Mouse (Mus musculus) left cerebral cortex, adult 9 months (tissue): ENCODE data around the gene Olfr322.
A peak's percentile ranks its signal among the peaks of the same experiment; 100 is the strongest.
"Not testable (repeated sequence)": the region's sequence is repeated elsewhere in the genome, so short reads cannot be mapped to it uniquely, and the experiment has no call there.

Experiments used
- DNase-seq, 2 experiments: peaks; one replicate each; pipeline ENCODE4 v3.0.0; 2022; ENCODE audit warnings: low spot score in 2 of 2

Gene Olfr322

DNA sequence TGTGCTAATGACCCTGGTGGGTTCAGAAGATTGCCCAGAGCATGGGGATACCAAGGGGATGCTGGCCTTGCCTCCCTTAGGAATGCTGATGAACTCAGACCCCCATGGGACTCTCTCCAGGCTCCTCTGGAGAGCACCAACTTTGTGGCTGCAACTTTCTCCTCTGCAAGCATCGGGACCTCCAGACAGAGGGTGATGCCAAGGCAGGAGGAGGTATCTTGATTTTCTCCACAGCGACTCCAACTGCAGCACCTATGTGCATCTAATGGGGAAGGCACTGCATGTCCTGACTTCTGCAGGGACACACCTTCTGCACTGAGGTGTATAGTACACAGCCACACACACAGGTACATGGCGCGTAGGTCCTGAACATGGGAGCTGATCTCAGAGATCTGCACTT lies at the start of gene Olfr322:
Olfr322 (plus strand) TSS at position 187 of the 400 bp plus-strand sequence.
- no peak for DNase-seq

DNA sequence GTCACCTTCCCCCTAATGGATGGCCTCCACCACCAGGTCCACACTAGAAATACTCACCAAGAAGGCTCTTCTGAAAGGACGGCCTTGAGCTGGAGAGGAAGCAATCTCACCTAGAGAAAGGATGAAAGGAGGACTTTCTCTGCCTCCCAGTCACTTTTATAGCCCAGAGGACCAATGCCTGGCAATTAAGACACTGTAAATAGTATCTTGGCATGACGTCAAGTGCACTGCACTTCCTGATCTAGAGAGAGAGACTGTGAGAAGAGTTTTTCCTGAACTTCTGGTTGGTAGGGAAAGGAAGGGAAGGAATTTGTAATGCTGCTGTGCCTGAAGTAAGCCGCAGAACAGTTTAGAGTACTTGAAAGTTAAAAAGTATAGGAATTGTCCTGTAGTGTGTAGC lies 45.2 kb upstream of the Olfr322 start:
- no peak for DNase-seq

DNA sequence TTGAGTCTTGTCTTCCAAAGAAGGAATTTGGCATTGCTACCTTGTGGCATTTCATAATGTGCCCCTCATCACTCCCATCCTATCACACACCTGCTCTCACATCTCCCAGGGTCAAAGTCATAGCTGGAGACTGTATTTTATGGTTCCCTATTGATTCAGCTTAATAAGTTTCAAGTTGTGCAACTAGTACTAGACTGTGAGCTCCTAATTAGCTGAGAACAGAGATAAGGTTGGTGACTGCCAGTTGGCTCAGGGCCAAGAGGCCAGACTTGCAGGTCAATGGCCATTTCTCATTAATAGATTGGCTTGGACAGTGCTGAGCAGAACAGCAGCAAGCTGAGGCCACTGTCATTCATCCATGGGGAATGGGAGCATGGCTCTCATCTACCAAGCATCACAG lies 44.1 kb upstream of the Olfr322 start:
- DNase-seq, result no peak

DNA sequence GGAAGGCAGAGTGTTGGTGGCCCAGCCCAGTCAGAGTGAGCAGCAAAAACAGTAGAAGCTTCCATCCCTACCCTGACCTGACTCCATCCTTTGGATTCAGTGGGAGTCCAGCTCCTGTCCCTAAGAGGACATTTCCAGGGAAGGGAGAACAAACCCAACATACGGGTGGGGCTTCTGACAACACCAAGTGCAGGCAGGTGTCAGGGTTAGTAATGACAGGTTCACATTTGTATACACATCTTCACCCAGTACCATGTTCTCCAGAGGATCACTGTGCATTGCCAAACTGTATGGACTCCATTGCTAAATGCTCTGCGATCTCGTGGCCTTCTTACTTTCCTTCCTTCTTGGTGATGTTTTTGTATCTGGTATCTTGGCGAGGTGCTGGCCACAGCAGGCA lies 42.6 kb upstream of the Olfr322 start, which contains the start of gene 2210407C18Rik:
2210407C18Rik (minus strand) TSS at position 101 of the 400 bp plus-strand sequence.
- no peak for DNase-seq

DNA sequence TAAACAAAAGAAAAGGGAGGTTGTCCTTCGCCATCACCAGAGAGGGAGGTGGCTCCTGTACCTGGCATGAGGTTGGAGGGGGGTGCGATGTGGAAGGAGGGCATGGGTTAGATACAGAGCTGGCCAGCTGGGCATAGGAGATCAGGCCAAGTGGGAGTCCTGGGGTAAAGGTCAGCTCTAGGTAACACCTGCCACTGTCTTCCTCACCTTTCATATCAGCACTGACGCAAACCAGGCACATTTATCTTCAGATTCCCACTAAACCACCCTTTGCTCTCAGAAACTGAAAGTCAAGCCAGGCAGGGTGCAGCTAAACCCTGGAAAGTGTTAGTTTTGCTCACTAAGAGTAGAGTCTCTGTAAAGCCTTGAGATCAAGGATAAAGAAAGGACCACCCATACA lies 40.2 kb upstream of the Olfr322 start:
- DNase-seq, result no peak

DNA sequence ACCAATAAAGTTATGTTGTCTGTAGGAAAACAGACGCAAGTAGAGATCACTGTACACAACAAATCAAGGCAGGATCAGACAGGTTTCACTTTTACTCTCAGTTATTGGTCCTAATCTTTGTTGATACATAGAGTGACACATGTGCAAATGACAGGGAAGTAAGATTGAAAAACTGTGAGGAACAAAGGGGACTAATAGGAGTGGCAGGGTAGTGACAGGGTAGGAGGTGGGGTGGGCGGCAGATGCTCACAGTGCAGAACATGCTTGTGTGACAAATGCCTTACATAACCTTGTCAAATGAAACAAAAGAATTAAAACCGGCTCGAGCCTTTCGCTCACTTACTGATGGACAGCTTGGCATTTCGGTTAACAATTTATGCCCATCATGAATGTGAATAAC lies 39.8 kb upstream of the Olfr322 start:
- peak in 1 of 2 experiments; percentile 23 for DNase-seq

DNA sequence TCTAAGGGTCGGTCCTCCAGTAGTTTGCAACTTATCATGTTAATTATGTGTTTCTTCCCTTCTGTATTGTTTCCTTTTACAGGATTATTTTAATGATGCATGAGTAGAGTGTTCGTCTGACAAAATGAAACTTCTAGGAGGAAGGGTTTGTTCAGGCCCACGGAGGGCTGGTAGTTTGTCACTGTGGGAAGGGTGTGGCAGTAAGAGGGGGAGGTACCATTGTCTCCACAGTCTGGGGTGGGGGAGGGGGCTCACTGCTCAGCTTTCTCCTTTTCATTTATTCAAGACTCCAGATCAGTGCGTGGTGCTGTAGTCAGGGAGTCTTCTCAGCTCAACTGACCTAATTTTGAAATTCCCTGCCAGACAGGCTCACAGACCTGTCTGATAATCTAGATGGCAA lies 32.4 kb upstream of the Olfr322 start:
- no peak for DNase-seq

DNA sequence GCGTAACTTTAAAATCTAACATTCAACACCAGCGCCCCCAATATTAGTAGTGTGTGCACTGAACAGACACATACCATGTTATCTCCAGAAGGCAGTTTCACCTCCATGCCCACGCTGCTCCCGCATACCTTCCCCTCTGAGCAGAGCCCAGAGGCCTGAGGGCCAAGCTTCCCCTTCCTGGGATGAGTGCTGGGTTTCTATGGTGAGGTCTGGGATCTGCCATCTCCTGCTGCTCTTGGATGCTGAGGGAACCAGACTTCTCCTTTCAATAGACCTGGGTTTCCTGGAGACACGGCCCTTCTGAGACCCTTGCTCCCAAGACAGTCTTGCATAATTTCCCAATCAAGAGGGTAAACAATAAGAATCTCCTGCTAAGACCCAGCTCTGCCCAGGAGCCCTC lies 28.2 kb upstream of the Olfr322 start, which contains the start of gene Olfr323:
Olfr323 (minus strand) TSS at position 101 of the 400 bp plus-strand sequence.
- no peak for DNase-seq

DNA sequence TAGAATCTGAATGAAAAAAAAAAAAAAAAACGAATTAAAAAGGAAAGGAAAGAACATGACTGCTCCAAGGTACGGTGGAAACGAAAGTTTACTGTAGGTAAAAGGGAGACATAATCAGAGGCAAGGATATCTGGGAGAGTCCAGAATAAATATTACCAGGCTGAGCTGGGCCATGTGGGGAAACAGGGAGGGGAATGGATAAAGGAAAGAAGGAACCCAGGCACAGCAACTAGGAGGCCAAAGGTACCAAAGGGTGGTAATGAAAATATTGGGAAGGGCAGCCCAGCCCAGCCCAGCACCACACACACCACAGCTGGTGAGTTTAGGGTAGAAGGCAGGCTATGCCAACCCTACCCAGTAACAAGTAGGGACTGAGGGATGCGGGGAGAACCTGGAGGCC lies 23.7 kb upstream of the Olfr322 start:
- no peak for DNase-seq

DNA sequence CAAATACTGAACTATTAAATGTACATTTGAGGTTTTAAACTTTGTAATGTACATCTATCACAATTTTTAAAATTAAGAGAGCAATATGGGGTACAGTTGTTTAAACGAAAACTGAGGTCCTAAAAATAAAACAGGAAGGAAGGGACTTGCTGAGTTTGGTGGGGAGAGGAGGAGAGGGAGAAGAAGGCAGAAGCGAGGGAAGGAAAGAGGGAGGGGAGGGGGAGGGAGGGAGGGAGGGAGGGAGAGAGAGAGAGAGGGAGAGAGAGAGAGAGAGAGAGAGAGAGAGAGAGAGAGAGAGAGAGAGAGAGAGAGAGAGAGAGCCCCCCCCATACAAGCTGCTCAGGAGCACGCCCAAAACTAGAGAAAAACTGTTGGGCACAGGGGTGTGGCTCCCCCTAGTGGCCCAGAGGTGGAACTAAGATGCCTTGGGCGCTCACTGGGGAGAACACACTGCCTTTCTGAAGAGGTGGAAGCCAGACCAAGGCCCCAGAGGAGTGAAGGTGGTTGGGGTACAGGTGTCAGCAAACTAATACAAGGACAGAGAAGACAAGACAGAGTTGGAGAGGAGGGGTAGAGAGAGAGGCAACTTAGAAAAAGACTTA lies 22.1 kb upstream of the Olfr322 start:
- peak in 1 of 2 experiments; percentile 32 for DNase-seq

DNA sequence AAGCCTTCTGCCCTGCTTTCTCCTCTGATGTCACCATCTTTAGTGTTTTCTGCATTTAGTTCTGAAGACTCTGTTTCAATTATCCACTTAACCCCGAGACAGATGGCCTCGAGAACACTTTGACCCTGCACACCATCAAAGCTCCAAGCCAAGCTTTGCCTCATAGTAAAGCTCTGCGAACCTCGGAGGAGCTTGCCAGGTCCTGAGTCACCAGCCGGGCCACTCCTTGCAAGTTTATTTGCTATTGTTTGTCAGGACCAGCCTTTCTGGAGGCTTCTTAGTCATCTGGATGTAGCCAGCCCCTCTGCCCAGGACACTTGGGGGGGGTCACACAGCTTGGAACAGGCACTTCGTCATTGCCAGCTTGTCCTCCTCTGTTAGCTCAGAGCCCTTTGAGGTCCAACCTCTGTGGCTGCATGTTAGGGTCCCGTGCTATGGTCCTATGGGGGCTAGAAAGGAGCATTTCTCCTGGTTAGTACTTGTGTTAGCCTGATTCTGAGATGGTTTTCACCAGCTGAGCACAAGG lies 20.3 kb upstream of the Olfr322 start:
- no peak for DNase-seq

DNA sequence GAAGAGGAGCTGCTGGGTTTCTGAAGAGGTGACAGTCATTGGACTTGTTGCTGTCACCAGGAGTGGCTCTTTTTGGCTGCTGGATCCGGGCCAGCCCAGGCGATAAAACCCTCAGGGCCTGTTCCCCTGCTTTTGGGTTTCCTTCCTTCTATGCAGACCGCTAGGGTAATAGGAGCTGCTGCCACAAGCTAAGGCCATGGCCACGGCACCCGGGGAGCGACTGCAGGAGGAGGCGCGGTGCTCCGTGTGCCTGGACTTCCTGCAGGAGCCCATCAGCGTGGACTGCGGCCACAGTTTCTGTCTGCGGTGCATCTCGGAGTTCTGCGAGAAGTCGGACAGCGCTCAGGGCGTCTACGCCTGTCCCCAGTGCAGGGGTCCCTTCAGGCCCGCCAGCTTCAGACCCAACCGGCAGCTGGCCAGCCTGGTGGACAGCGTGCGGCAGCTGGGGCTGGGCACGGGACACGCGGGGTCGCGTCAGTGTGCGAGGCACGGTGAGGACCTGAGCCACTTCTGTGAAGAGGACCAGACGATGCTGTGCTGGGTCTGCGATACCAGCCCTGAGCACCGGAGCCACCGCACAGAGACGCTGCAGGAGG lies 18.2 kb upstream of the Olfr322 start, which contains the start of gene Trim58:
Trim58 (plus strand) TSS at position 194 of the 596 bp plus-strand sequence.
- no peak for DNase-seq

DNA sequence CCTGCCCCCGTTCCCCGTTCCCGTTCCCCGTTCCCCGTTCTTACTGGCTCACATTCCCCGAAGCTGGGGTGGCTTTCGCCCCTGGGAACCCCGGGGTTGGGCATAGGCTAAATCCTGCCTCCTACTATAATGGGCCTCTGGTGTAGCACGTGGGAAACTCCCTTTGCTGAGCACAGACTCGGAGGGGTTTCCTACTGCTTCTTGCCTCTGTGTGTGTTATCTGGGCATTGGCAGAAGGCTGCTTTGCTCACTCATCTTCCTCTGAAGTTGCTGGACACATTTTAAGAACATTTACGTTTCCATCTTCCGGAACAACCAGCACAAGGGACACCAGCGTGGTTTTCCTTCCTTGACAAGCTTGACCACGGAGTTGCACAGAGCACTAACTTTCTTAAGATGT lies 17.5 kb upstream of the Olfr322 start:
- no peak for DNase-seq

DNA sequence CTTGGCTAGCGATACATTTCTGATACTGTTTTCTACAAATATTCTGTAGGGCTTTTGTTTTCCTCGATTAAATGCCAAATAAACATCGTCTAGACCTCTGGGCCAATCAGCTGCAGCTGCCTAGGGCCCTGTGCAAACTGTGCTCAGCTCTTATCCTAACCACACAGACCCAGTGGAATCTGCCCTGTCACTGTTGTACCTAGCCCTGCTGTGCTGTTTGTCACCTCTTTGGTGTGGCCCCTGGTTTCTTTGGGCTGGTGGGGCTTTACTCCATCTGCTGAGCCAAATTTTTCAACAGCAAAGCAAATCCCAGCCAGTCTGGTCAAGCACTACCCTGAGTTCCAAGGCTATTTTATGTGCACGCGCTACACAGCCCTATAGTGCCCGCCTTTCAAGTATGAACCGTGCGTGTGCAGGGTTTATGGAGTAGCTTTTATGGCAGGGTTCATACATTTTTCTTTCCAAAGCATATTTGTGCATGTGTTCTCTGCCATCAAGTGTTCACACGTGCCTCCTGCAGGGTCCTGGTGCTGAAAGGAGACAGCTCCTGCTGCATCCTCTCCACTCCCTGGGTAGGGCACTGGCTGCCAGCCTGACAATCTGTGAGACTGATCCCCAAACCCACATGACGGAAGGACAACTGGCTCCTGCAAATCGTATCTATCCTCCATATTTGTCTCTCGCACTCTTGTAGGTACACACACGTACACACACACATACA lies 16.8 kb upstream of the Olfr322 start:
- no peak for DNase-seq

DNA sequence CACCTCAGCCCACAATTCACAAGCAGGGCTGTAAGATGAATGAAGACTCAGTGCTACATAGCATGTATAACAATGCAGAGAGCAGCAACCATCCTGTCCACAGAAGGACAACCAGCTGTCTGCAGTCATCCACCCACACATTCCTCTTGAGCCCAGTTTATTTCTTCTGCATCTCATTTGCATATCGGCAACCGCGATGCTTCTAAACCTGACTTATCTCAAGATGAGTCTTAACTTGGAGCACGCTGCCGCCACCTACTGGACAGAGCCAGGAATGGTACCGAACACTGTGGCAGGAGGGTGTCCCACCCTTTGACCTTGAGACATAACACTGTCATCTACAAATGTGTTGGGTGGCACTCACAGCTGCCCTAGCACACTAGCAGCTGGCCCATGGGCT lies 15.2 kb upstream of the Olfr322 start:
- peak in 1 of 2 experiments; percentile 32 for DNase-seq

DNA sequence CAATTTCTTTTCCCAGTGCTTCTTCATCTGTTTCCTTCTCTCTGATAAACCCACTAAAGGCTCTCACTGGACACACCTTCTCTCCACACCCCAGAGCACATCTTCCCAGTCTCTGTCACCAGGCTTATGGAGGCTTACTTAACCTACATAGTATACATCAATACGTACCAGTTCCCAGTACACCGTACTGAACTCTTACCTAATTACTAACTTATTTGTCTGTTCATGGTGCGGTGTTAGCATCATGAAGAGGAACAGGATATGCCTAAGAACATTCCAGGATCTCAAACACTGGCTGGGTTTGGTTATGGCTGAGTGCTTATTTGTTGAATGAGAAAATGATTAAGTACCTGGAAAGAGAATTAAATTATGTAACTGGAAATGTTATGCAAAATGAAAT lies 3.4 kb upstream of the Olfr322 start:
- DNase-seq, result no peak

DNA sequence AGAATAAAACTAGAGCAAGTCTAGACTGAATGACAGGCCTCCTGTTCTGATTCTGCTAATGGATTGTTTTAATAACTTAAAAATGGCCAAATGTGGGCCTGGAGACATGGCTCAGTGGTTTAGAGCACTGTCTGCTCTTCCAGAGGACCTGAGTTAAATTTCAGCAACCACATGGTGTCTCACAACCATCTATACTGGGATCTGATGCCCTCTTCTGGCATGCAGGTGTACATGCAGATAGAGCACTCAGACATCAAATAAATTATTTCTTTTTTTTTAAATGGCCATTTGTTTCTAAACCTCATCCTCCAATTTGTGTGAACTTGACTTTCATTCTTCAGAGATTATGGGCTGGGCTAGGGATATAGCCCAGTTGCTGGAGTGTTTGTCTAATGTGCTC lies 10.7 kb downstream of the Olfr322 start:
- DNase-seq, result no peak

DNA sequence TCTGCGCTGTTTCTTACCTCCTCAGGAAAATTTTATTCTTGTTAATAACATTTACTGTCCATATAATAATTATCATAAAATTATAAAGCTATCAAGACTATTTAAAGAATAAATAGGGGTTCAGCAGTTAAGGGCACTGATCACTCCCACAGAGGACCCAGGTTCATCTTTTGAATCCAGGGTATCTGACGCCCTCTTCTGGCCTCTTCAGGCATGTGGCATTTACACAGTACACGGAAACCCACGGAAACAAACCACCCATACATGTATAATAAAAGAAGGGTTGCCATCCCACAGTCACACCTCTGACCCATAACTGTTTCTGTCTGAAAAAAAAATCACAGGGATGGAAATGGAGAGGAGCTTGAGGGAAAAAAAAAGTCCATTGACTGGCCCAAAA lies 13.2 kb downstream of the Olfr322 start:
- DNase-seq, result no peak

DNA sequence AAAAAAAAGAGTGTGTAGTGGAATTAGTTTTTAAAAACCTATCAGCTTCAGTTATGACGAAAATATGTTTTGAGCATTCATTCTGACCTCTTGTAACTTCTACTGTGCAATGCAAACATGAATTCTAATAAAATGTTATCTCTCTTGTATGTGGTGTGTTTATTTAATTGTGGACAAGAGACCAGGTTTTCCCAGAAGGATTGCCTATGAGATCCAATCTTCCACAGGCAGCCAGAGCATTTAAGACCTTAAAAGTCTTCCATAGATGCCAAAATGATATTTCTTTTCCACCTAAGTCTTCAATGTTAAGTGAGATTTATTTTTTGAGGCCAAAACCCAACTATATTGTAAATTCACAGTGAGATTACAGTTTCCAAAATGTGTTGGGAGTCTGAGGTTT lies 22.2 kb downstream of the Olfr322 start, which contains the start of gene Olfr320:
Olfr320 (plus strand) TSS at position 301 of the 400 bp plus-strand sequence.
- no peak for DNase-seq

DNA sequence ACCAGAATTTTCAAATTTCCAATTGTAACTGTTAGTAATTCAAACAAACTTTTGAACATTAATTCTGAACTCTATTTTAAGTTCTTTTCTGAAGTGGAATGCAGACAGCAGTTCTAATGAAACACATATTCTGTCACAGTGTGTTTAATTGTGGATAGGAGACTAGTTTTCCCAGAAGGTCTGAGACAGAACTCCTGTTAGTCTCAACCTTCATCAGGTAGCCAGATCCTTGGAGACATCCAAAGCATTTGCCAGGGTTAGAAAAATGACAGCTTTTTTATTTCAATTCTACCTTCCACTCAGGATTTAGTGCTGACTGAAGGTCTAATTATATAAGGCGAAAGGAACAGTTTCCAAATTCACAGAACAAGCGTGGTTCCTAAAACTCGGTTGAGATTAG lies 40.3 kb downstream of the Olfr322 start, which contains the start of gene Olfr319:
Olfr319 (plus strand) TSS at position 301 of the 400 bp plus-strand sequence.
- DNase-seq, result no peak

DNA sequence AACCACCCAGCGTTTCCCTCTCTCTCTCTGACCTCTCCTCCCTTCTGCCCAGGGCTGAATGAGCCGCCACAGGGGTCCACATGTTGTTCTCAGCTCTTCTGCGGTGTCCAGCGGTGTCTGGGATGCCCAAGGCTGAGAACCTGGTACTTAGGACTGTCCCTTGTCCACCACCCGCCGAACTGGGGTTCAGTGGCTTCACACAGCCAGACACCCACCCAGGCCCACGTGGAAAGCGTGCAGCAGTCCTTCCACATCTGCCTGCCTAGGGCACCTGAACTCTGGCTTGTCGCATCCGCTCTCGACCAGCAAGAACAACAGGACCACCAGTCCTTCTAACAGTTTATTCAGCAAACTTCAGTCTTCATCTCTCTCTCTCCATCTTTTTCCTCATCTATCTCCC lies 50.5 kb downstream of the Olfr322 start:
- DNase-seq, result no peak

DNA sequence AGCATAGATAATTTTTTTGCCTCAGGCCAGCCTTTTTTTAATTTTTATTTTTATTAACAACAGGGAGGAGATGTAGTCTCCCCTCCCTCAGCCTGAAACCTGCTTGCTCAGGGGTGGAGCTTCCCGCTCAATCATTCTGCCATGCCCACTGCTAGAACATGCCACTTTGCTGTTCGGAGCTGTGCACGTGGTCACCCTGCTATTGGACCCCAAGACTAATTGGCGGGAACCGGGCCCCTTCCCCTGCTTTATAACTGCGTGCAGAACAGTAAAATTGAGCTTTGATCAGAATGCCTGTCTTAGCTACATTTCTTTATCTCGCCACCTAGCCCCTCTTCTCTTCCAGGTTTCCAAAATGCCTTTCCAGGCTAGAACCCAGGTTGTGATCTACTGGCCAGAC lies 59.1 kb downstream of the Olfr322 start:
- DNase-seq, result not testable (repeated sequence)
